Mouse (Mus musculus): ENCODE measurements around the gene Glyctk. TPM values are rescaled to one million over a fixed set of nuclear protein-coding genes. Genes with fewer than 3 reads are reported as not detected.

Glyctk gene
- 3.6 TPM for polyA plus RNA-seq (2017; shearing (Covaris generic))

GRCm38 (mm10) chr9:106158037-106158491 is at the start of gene Glyctk:
TSS of gene Glyctk (minus strand) at chr9:106158138.

GRCm38 (mm10) chr9:106202819-106203636 is 45.1 kb upstream of the Glyctk start, which contains the start of gene Twf2:
TSS of gene Twf2 (plus strand) at chr9:106203108.

GRCm38 (mm10) chr9:106199535-106200272 is 41.8 kb upstream of the Glyctk start, which contains the start of gene Ppm1m:
TSS of gene Ppm1m (minus strand) at chr9:106199746.

GRCm38 (mm10) chr9:106170556-106171345 is 12.8 kb upstream of the Glyctk start, which contains the start of gene Wdr82:
TSS of gene Wdr82 (plus strand) at chr9:106170928.

Other genes starting within 250 kb of the Glyctk start
- 0.05 TPM for gene Col6a5, start 197.5 kb downstream of the Glyctk start, polyA plus RNA-seq (2017; shearing (Covaris generic))
- not detected for gene Col6a4, start 61.4 kb downstream of the Glyctk start, polyA plus RNA-seq (2017; shearing (Covaris generic))
- 52.4 TPM for gene Wdr82, start 12.8 kb upstream of the Glyctk start, polyA plus RNA-seq (2017; shearing (Covaris generic))
- gene Ppm1m, start 41.6 kb upstream of the Glyctk start, polyA plus RNA-seq (2017; shearing (Covaris generic)), result 43.8 TPM
- 100 TPM for gene Twf2, start 45.0 kb upstream of the Glyctk start, polyA plus RNA-seq (2017; shearing (Covaris generic))
- gene Tlr9, start 64.5 kb upstream of the Glyctk start, polyA plus RNA-seq (2017; shearing (Covaris generic)), result not detected
- 24.7 TPM for gene Alas1, start 90.5 kb upstream of the Glyctk start, polyA plus RNA-seq (2017; shearing (Covaris generic))
- gene Poc1a, start 122.9 kb upstream of the Glyctk start, polyA plus RNA-seq (2017; shearing (Covaris generic)), result 4.0 TPM
- gene Dusp7, start 210.5 kb upstream of the Glyctk start, polyA plus RNA-seq (2017; shearing (Covaris generic)), result 23.5 TPM